Mouse (Mus musculus): ENCODE results near the gene Shf. TPM values are rescaled to one million over a fixed set of nuclear protein-coding genes. Genes with fewer than 3 reads are reported as not detected.

The Shf gene
- polyA plus RNA-seq, 1 experiment = not detected

- H3K27ac ChIP-seq (ENCODE audit: insufficient read depth, low read depth, low read length) = no peak overlapping the region
- H3K4me3 ChIP-seq (ENCODE audit: insufficient read depth, low read depth, low read length) = no peak overlapping the region
- H3K4me1 ChIP-seq (ENCODE audit: control insufficient read depth, insufficient read depth, low read length) = peaks cover 30% of the 10 kb centered on the region
- no peak for TF ChIP-seq POLR2A (IDR thresholded peaks at IDR 0.05; ENCODE audit: insufficient read depth, low read depth, low read length)
- 0 out of 2 replicates have a peak, but pooled peaks have one; percentile 35 for TF ChIP-seq CTCF (IDR thresholded peaks at IDR 0.05; ENCODE audit: insufficient read depth, low read depth, low read length)
- 14% methylated on average over 9 of the region's 9 CpGs for WGBS
These were observed 66.3 kb downstream of the Shf start for GRCm38 (mm10) chr2:122302574-122303241.

GRCm38 (mm10) chr2:122301921-122302573 is 66.9 kb downstream of the Shf start:
- WGBS = 7% methylated on average over 23 of the region's 23 CpGs
- H3K4me1 ChIP-seq (ENCODE audit: control insufficient read depth, insufficient read depth, low read length) = peaks cover 36% of the 10 kb centered on the region
- H3K27ac ChIP-seq (ENCODE audit: insufficient read depth, low read depth, low read length) = no peak overlapping the region
- H3K4me3 ChIP-seq (ENCODE audit: insufficient read depth, low read depth, low read length) = peak overlapping the region; percentile 41
- no peak for TF ChIP-seq CTCF (IDR thresholded peaks at IDR 0.05; ENCODE audit: insufficient read depth, low read depth, low read length)
- no peak for TF ChIP-seq POLR2A (IDR thresholded peaks at IDR 0.05; ENCODE audit: insufficient read depth, low read depth, low read length)

GRCm38 (mm10) chr2:122301081-122301920 is 67.7 kb downstream of the Shf start:
- WGBS = 1% methylated on average over 48 of the region's 48 CpGs
- Histone ChIP-seq H3K27ac (ENCODE audit: insufficient read depth, low read depth, low read length) (no peak overlapping the region), H3K4me1 (ENCODE audit: control insufficient read depth, insufficient read depth, low read length) (peaks cover 32% of the 10 kb centered on the region), H3K4me3 (ENCODE audit: insufficient read depth, low read depth, low read length) (peak overlapping the region; percentile 41)
- TF ChIP-seq CTCF (IDR thresholded peaks at IDR 0.05; ENCODE audit: insufficient read depth, low read depth, low read length) (no peak), POLR2A (IDR thresholded peaks at IDR 0.05; ENCODE audit: insufficient read depth, low read depth, low read length) (no peak)

- TF ChIP-seq POLR2A (IDR thresholded peaks at IDR 0.05; ENCODE audit: insufficient read depth, low read depth, low read length) (no peak), CTCF (IDR thresholded peaks at IDR 0.05; ENCODE audit: insufficient read depth, low read depth, low read length) (no peak)
- Histone ChIP-seq H3K4me3 (ENCODE audit: insufficient read depth, low read depth, low read length) (no peak overlapping the region), H3K27ac (ENCODE audit: insufficient read depth, low read depth, low read length) (no peak overlapping the region), H3K4me1 (ENCODE audit: control insufficient read depth, insufficient read depth, low read length) (peaks cover 29% of the 10 kb centered on the region)
- WGBS = 12% methylated on average over 14 of the region's 14 CpGs
These were observed 68.3 kb downstream of the Shf start for GRCm38 (mm10) chr2:122300656-122301020.

- Histone ChIP-seq H3K27ac (ENCODE audit: insufficient read depth, low read depth, low read length) (no peak overlapping the region), H3K4me1 (ENCODE audit: control insufficient read depth, insufficient read depth, low read length) (peaks cover 29% of the 10 kb centered on the region), H3K4me3 (ENCODE audit: insufficient read depth, low read depth, low read length) (no peak overlapping the region)
- 38% methylated on average over 14 of the region's 14 CpGs for WGBS
- no peak for TF ChIP-seq CTCF (IDR thresholded peaks at IDR 0.05; ENCODE audit: insufficient read depth, low read depth, low read length)
- no peak for TF ChIP-seq POLR2A (IDR thresholded peaks at IDR 0.05; ENCODE audit: insufficient read depth, low read depth, low read length)
These were observed 68.9 kb downstream of the Shf start for GRCm38 (mm10) chr2:122299911-122300655.

Other genes starting within 250 kb of the Shf start
- gene B2m, start 221.5 kb downstream of the Shf start, polyA plus RNA-seq (2012; ENCODE audit: insufficient read depth, insufficient read length, low replicate concordance, missing spikeins) = 735 TPM in 1 of 2 replicates, not detected in the other
- not detected in 2 replicates for gene Trim69, start 208.5 kb downstream of the Shf start, polyA plus RNA-seq (2012; ENCODE audit: insufficient read depth, insufficient read length, low replicate concordance, missing spikeins)
- not detected in 2 replicates for gene Patl2, start 183.0 kb downstream of the Shf start, polyA plus RNA-seq (2012; ENCODE audit: insufficient read depth, insufficient read length, low replicate concordance, missing spikeins)
- not detected in 2 replicates for gene Terb2, start 182.9 kb downstream of the Shf start, polyA plus RNA-seq (2012; ENCODE audit: insufficient read depth, insufficient read length, low replicate concordance, missing spikeins)
- not detected in 2 replicates for gene Sord, start 134.4 kb downstream of the Shf start, polyA plus RNA-seq (2012; ENCODE audit: insufficient read depth, insufficient read length, low replicate concordance, missing spikeins)
- gene Duox2, start 70.7 kb downstream of the Shf start, polyA plus RNA-seq (2012; ENCODE audit: insufficient read depth, insufficient read length, low replicate concordance, missing spikeins) = not detected in 2 replicates
- gene Duoxa2, start 70.3 kb downstream of the Shf start, polyA plus RNA-seq (2012; ENCODE audit: insufficient read depth, insufficient read length, low replicate concordance, missing spikeins) = not detected in 2 replicates
- not detected in 2 replicates for gene Duoxa1, start 55.4 kb downstream of the Shf start, polyA plus RNA-seq (2012; ENCODE audit: insufficient read depth, insufficient read length, low replicate concordance, missing spikeins)
- not detected in 2 replicates for gene Duox1, start 53.5 kb downstream of the Shf start, polyA plus RNA-seq (2012; ENCODE audit: insufficient read depth, insufficient read length, low replicate concordance, missing spikeins)
- not detected in 2 replicates for gene Slc28a2, start 57.3 kb upstream of the Shf start, polyA plus RNA-seq (2012; ENCODE audit: insufficient read depth, insufficient read length, low replicate concordance, missing spikeins)
- not detected in 2 replicates for gene Gm14085, start 115.8 kb upstream of the Shf start, polyA plus RNA-seq (2012; ENCODE audit: insufficient read depth, insufficient read length, low replicate concordance, missing spikeins)
- not detected in 2 replicates for gene Gatm, start 242.1 kb upstream of the Shf start, polyA plus RNA-seq (2012; ENCODE audit: insufficient read depth, insufficient read length, low replicate concordance, missing spikeins)

Data from olfactory bulb, adult 2 months (tissue).